Comparison of ENCODE assay signal across 8 mouse cellular contexts in genomic region chr16:56715608-56716007, GRCm38 (mm10). TPM values are rescaled to one million over a fixed set of nuclear protein-coding genes. Genes with fewer than 3 reads are reported as not detected.
A peak's percentile ranks its signal among the peaks of the same experiment; 100 is the strongest.
DNase-seq lines count a peak whose midpoint lies in the region; ATAC-seq and TF ChIP-seq lines count a peak whose summit lies in the region.

No protein-coding gene starts in this region.

- peak; percentile 8 for DNase-seq in CD4-positive, CD25-positive, alpha-beta regulatory T cell, adult 2 months (ENCODE audit: low read depth, low spot score)
- no peak for DNase-seq in ES-E14 (ENCODE audit: low read depth, low spot score)
- DNase-seq in midbrain, embryonic 10.5 days (ENCODE audit: low spot score): no peak
- no peak for DNase-seq in left cerebral cortex, adult 9 months (ENCODE audit: low spot score in 2 of 2)
- DNase-seq in gastrocnemius, postnatal 10 days: no peak
- DNase-seq in adrenal gland, postnatal 4 days (ENCODE audit: low spot score in 2 of 2): no peak

- peaks cover 4% of the 10 kb centered on the region for H3K36me3 ChIP-seq in ES-E14 (ENCODE audit: control insufficient read depth, insufficient read depth, low read length, poor library complexity, severe bottlenecking)
- peaks cover 19% of the 10 kb centered on the region for H3K36me3 ChIP-seq in hindbrain, embryonic 13.5 days
- peaks cover 28% of the 10 kb centered on the region for H3K36me3 ChIP-seq in midbrain, embryonic 10.5 days

- peak overlapping the region; percentile 80 to 99; a peak in 1 of 4 replicates for H3K4me3 ChIP-seq in ES-E14 (ENCODE audit: insufficient read depth in 1 of 2, low read depth in 1 of 2, low read length in 2 of 2, poor library complexity in 1 of 2, severe bottlenecking in 1 of 2)
- H3K4me3 ChIP-seq in hindbrain, embryonic 13.5 days: peak overlapping the region; percentile 77; the same call in 1 of the 2 replicates
- H3K4me3 ChIP-seq in midbrain, embryonic 10.5 days: peak overlapping the region; percentile 92

- H3K4me2 ChIP-seq in hindbrain, embryonic 13.5 days: peak overlapping the region; percentile 74

- in situ Hi-C loops in ES-E14 (cut with MboI; ENCODE audit: low sequenced_read_pairs in 2 of 2, unreplicated experiment in 2 of 2): no loop called here

- ATAC-seq in CD4-positive, CD25-positive, alpha-beta regulatory T cell, adult 4 months: no peak
- no peak for ATAC-seq in hindbrain, embryonic 13.5 days (ENCODE audit: low FRiP score)

- H3K27ac ChIP-seq in ES-E14 (ENCODE audit: insufficient read depth, low read depth, low read length, poor library complexity, severe bottlenecking): no peak overlapping the region
- no peak overlapping the region for H3K27ac ChIP-seq in hindbrain, embryonic 13.5 days
- H3K27ac ChIP-seq in midbrain, embryonic 10.5 days (replicated peaks): no peak overlapping the region; the same call in 1 of the 2 replicates

- no peaks in the 10 kb centered on the region for H3K9me3 ChIP-seq in ES-E14 (ENCODE audit: control insufficient read depth, insufficient read depth, low read depth, low read length)
- H3K9me3 ChIP-seq in hindbrain, embryonic 13.5 days: no peaks in the 10 kb centered on the region
- no peaks in the 10 kb centered on the region for H3K9me3 ChIP-seq in midbrain, embryonic 10.5 days (replicated peaks)

- 0 out of 2 replicates have a peak overlapping the region, but pooled peaks have one; percentile 98 for H3K9ac ChIP-seq in ES-E14 (ENCODE audit: insufficient read depth, low read depth, low read length, poor library complexity, severe bottlenecking)
- no peak overlapping the region for H3K9ac ChIP-seq in hindbrain, embryonic 13.5 days

- H3K27me3 ChIP-seq in hindbrain, embryonic 13.5 days: no peaks in the 10 kb centered on the region
- no peaks in the 10 kb centered on the region for H3K27me3 ChIP-seq in midbrain, embryonic 10.5 days (ENCODE audit: low read depth, poor library complexity, severe bottlenecking)

- peaks cover 0 to 2% of the 10 kb centered on the region in 2 experiments; a peak in 1 of 4 replicates for H3K4me1 ChIP-seq in ES-E14 (ENCODE audit: control insufficient read depth in 2 of 2, insufficient read depth in 2 of 2, low read length in 2 of 2, poor library complexity in 1 of 2)
- H3K4me1 ChIP-seq in hindbrain, embryonic 13.5 days (replicated peaks): peaks cover 27% of the 10 kb centered on the region
- peaks cover 18% of the 10 kb centered on the region for H3K4me1 ChIP-seq in midbrain, embryonic 10.5 days

- WGBS in hindbrain, embryonic 13.5 days: 79% methylated on average over 3 of the region's 3 CpGs
- WGBS in midbrain, embryonic 10.5 days: 83% methylated on average over 3 of the region's 3 CpGs

TF ChIP-seq in ES-E14, 5 proteins besides CTCF, POLR2A, EP300 and RAD21:
- TF ChIP-seq MAFK (IDR thresholded peaks at IDR 0.05; ENCODE audit: insufficient read depth, low read depth, low read length): no peak
- TF ChIP-seq ZNF384 (IDR thresholded peaks at IDR 0.05; ENCODE audit: low read depth, low read length): no peak
- no peak for TF ChIP-seq HCFC1 (IDR thresholded peaks at IDR 0.05; ENCODE audit: borderline replicate concordance, insufficient read depth, low read length)
- no peak for TF ChIP-seq CHD2 (IDR thresholded peaks at IDR 0.05; ENCODE audit: low read depth, low read length)
- TF ChIP-seq ZC3H11A (IDR thresholded peaks at IDR 0.05; ENCODE audit: borderline replicate concordance, low read depth, low read length): no peak
TF ChIP-seq in ES-E14: peak in this region for 0.

RNA-seq across cellular contexts. Expression of gene Tfg, which starts 1.6 kb away (rescaled TPM):
- polyA plus RNA-seq in CD4-positive, CD25-positive, alpha-beta regulatory T cell, adult 4 months (2017; shearing (Covaris generic)): 10 to 100 TPM; 60.7 to 63.2 TPM
- total RNA-seq in ES-E14 (2012; rRNA removed): 21.2 and 39.1 TPM in 2 replicates
- polyA plus RNA-seq in hindbrain, embryonic 13.5 days (2015; fragmentation: Nextera tagmentation; extraction: Ambion mirVana): 153 and 157 TPM in 2 replicates
- polyA plus RNA-seq in midbrain, embryonic 10.5 days (2016; fragmentation: Nextera tagmentation; extraction: Ambion mirVana): 202 and 203 TPM in 2 replicates
- total RNA-seq in gastrocnemius, postnatal 10 days (2021): 10 to 100 TPM; 50.4 to 57.6 TPM
- 10 to 100 TPM; 71.2 to 78.4 TPM for total RNA-seq in adrenal gland, postnatal 4 days (2021)
